15 mouse cellular contexts compared by ENCODE assay signal in genomic region chr4:58898318-58898717, GRCm38 (mm10). TPM values are rescaled to one million over a fixed set of nuclear protein-coding genes. Genes with fewer than 3 reads are reported as not detected.
DNase-seq lines count a peak whose midpoint lies in the region; ATAC-seq lines count a peak whose summit lies in the region.
"Had no signal": no experiment of that assay in that cellular context is flagged by ENCODE, and none has a peak within 500 bp of the region (broad histone marks: within the 10 kb centered on the region; RNA-seq: fewer than 3 reads in every experiment).

No protein-coding gene starts in this region.

- peak; percentile 8 to 9 for DNase-seq in kidney, postnatal 36 days
- no peak for DNase-seq in kidney, adult 18-20 months
- DNase-seq in induced T-regulatory cell, adult 2 months (ENCODE audit: low read depth), result peak; percentile 29
- peak; percentile 24 for DNase-seq in naive thymus-derived CD4-positive, alpha-beta T cell, adult 2 months (ENCODE audit: low read depth)
- DNase-seq in retina, embryonic 14.5 days (ENCODE audit: low spot score), result no peak
- no peak for DNase-seq in left cerebral cortex, adult 9 months (ENCODE audit: low spot score in 2 of 2)
- no peak for DNase-seq in right cerebral cortex, postnatal 10 days (ENCODE audit: low spot score in 2 of 2)
- DNase-seq: cerebellum, adult 8-10 months; heart, postnatal 4 days; lung, postnatal 14 days; right cerebral cortex, postnatal 14 days had no signal

- ATAC-seq in CD4-positive, CD25-positive, alpha-beta regulatory T cell, adult 4 months, result peak; percentile 53
- ATAC-seq: forebrain, embryonic 14.5 days; hindbrain, postnatal 0 days had no signal

RNA-seq across cellular contexts. Expression of gene Ecpas, which starts 14.2 kb away (rescaled TPM):
- polyA plus RNA-seq in CD4-positive, CD25-positive, alpha-beta regulatory T cell, adult 4 months (2017; shearing (Covaris generic)), result 10 to 100 TPM; 26.6 to 29.8 TPM

RNA-seq across cellular contexts. Expression of gene Zkscan16, which starts 45.1 kb away (rescaled TPM):
- polyA plus RNA-seq in CD4-positive, CD25-positive, alpha-beta regulatory T cell, adult 4 months (2017; shearing (Covaris generic)), result not detected
- polyA plus RNA-seq: erythroblast, embryonic 14.5 days had no signal

Comparison
In these comparisons a context has a peak if more than half of its experiments do, and no peak if none do; other contexts are left out.
1. DNase-seq: peak in kidney, postnatal 36 days (2 of 2), induced T-regulatory cell, adult 2 months (single experiment) and naive thymus-derived CD4-positive, alpha-beta T cell, adult 2 months (single experiment); none in kidney, adult 18-20 months (single experiment), retina, embryonic 14.5 days (single experiment), left cerebral cortex, adult 9 months (0 of 2) and right cerebral cortex, postnatal 10 days (0 of 2).